Mouse (Mus musculus): ENCODE data around the gene Plekha5.

DNA sequence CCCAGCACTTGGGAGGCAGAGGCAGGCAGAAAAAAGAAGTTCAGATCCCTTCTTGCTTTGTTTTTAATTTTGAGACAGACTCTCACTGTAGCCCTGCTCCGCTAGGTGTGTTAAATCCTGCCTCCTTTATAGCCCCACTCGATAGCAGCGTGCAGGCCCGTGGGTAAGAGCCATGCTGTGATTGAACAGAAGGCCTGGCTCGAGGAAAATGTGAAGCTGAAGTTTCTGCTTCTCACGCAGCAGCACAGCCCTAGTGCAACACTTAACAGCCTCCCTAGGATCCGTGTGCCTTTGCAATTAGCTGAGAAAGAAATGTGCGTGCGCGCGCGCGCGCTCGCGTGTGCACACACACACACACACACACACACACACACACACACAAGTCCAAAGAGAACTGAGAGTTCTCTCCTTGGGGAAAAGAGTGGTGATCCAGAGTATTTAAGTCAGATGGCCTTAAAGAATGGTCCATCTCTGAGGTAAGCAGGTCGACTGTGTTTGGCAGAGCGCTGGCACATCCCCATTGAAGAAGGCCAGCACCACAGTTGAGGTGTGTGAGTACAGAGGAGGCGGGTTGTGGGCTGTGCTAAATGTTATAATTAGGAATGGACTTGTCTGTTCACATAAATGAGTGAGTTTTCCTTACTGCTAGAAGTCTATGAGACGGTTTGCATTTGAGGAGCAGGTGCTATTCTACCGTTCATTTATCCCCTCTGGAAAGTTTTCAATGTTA lies 24.3 kb downstream of the Plekha5 start:
- TF ChIP-seq POLR2A (IDR thresholded peaks at IDR 0.05; ENCODE audit: insufficient read depth, low read depth, low read length) (no peak), CTCF (IDR thresholded peaks at IDR 0.05; ENCODE audit: insufficient read depth, low read depth, low read length) (no peak)

Data from olfactory bulb, adult 2 months (tissue).